Comparison of ENCODE assay signal across 8 mouse cellular contexts in the genomic region with DNA sequence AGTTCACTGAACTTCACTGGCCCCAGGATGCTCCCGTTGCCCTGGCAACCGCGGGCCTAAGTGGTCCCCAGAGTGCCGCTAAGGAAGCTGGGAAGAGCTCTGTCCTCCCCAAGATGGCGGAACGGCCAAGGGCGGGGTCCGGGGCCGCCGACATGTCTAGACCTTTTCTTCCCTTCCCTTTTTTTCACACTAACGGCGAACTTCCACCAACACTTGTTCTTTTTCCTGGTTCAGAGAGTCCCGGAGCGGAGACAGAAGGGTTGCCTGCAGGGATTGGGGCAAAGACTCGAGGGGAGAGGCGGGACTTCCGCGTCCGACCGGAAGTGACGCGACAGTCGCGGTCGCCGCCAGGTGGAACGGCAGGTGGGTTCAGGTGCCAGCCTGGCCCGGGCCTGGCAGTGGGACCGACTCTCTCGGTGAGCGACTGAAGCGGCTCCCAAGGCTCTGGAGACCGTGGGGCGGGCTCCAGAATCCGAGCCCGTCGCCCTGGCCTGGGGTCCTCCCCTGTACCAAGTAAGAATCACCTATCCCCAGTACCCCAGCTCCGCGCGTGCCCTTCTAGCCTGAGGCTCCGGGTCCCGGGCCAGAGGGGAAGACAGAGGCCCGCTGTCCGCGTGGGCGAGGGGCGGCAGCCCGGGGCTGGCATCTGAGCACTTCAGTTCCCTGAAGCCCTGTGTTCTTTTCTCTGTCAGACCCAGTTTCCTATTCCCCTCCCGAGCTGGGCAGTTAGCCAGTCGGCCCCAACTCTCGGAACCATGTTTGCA. TPM values are rescaled to one million over a fixed set of nuclear protein-coding genes. Genes with fewer than 3 reads are reported as not detected.
DNase-seq lines count a peak whose midpoint lies in the region; ATAC-seq lines count a peak whose summit lies in the region.

A gene (plus strand): TSS at position 116 of the 764 bp plus-strand sequence.
A gene (plus strand): TSS at position 334 of the 764 bp plus-strand sequence.

- peak; percentile 95 for DNase-seq in ZHBTc4 (ENCODE audit: low read depth, low spot score)
- peak; percentile 85 to 87 for DNase-seq in gastrocnemius, adult 8-10 months (ENCODE audit: low spot score in 2 of 2)
- peak; percentile 90 for DNase-seq in induced T-regulatory cell, adult 2 months (ENCODE audit: low read depth)
- peak; percentile 69 to 87 for DNase-seq in left cerebral cortex, adult 9 months (ENCODE audit: low spot score in 2 of 2)
- DNase-seq in right cerebral cortex, postnatal 14 days, result peak; percentile 78
- peak; percentile 84 to 85 for DNase-seq in urinary bladder, postnatal 36 days (ENCODE audit: low spot score in 2 of 2)

- ATAC-seq in common myeloid progenitor, adult 5-6 weeks (replicated peaks; ENCODE audit: low read depth, poor library complexity, severe bottlenecking), result peak; percentile 88
- peak; percentile 90 for ATAC-seq in megakaryocyte progenitor cell, adult 5-6 weeks (replicated peaks; ENCODE audit: poor library complexity)

RNA-seq across cellular contexts. Expression of the first gene that starts in this region (rescaled TPM):
- total RNA-seq in common myeloid progenitor, adult 5-6 weeks (2017), result 11.3 and 13.0 TPM in 2 replicates
- total RNA-seq in gastrocnemius, adult 8-10 months (2022), result 10 to 100 TPM; 30.0 to 34.8 (median 32.4) TPM
- total RNA-seq in megakaryocyte progenitor cell, adult 5-6 weeks (2015), result 4.1 and 8.3 TPM in 2 replicates
- total RNA-seq in megakaryocyte progenitor cell, adult 5-6 weeks (2017), result 8.8 and 9.0 TPM in 2 replicates

RNA-seq across cellular contexts. Expression of the second gene that starts in this region (rescaled TPM):
- total RNA-seq in common myeloid progenitor, adult 5-6 weeks (2017), result not detected in 2 replicates
- under 1 TPM; 0.24 to 0.72 (median 0.36) TPM for total RNA-seq in gastrocnemius, adult 8-10 months (2022)
- total RNA-seq in megakaryocyte progenitor cell, adult 5-6 weeks (2015), result 0.22 and 0.46 TPM in 2 replicates
- total RNA-seq in megakaryocyte progenitor cell, adult 5-6 weeks (2017), result not detected in 2 replicates

Comparison
In these comparisons a context has a peak if more than half of its experiments do, and no peak if none do; other contexts are left out.
1. Peak in every context shown above with its lines: DNase-seq and ATAC-seq.